Mouse (Mus musculus) lung, embryonic 16.5 days (tissue): Measurements from ENCODE around the gene Stox2. TPM values are rescaled to one million over a fixed set of nuclear protein-coding genes. Genes with fewer than 3 reads are reported as not detected.
A peak's percentile ranks its signal among the peaks of the same experiment; 100 is the strongest.

Experiments
- ATAC-seq: fragments of 200-750 bp; cut with Nextera tagmentation; 2 replicates; pipeline ENCODE4 v1.8.0; 2017; ENCODE audit warnings: low read depth, mild to moderate bottlenecking, moderate library complexity
- H3K27ac ChIP-seq: fragments of 300-500 bp; sonication (generic); 2 replicates; pipeline ENCODE4 v1.5.1; 2014; ENCODE audit warnings: mild to moderate bottlenecking, control low read depth, low read length
- H3K27me3 ChIP-seq: fragments of 300-500 bp; sonication (generic); 2 replicates; pipeline ENCODE4 v1.6.1; 2014; ENCODE audit warnings: low read depth, low read length, mixed read lengths; ENCODE audit not compliant: control insufficient read depth, insufficient read depth
- H3K36me3 ChIP-seq: fragments of 300-500 bp; sonication (generic); 2 replicates; pipeline ENCODE4 v1.6.1; 2014; ENCODE audit warnings: low read length; ENCODE audit not compliant: control insufficient read depth, insufficient read depth
- H3K4me1 ChIP-seq: fragments of 300-500 bp; sonication (generic); replicated peaks from 2 replicates; pipeline ENCODE4 v1.6.1; 2014; ENCODE audit warnings: low read length, mixed read lengths; ENCODE audit not compliant: control insufficient read depth, insufficient read depth
- H3K4me2 ChIP-seq: fragments of 300-500 bp; sonication (generic); 2 replicates; pipeline ENCODE4 v1.6.1; 2014; ENCODE audit warnings: low read depth, low read length, control low read depth
- H3K4me3 ChIP-seq: fragments of 300-500 bp; sonication (generic); 2 replicates; pipeline ENCODE4 v1.5.1; 2014; ENCODE audit warnings: mild to moderate bottlenecking, low read length, control low read depth
- H3K9ac ChIP-seq: fragments of 300-500 bp; sonication (generic); 2 replicates; pipeline ENCODE4 v1.6.1; 2014; ENCODE audit warnings: low read length, control low read depth
- H3K9me3 ChIP-seq: fragments of 300-500 bp; sonication (generic); 2 replicates; pipeline ENCODE4 v1.6.1; 2016; ENCODE audit warnings: low read length; ENCODE audit not compliant: control insufficient read depth
- WGBS: fragments of 180-500 bp; shearing (Covaris S2); extraction: QIAGEN DNeasy Blood & Tissue Kit; methylation state at CpG from one replicate; pipeline ENCODE4 v1.1.7; 2014; 5-methylcytosine and 5-hydroxymethylcytosine counted together
- polyA plus RNA-seq: library from polyadenylated mRNA; unstranded; fragments of >200 nt; fragmentation: Nextera tagmentation; extraction: Ambion mirVana; gene quantifications from 2 replicates; pipeline ENCODE4 v1.2.1, GENCODE M21; 2015

The Stox2 gene
- polyA plus RNA-seq, 1 experiment from 2014 or later: 11.6 TPM

DNA sequence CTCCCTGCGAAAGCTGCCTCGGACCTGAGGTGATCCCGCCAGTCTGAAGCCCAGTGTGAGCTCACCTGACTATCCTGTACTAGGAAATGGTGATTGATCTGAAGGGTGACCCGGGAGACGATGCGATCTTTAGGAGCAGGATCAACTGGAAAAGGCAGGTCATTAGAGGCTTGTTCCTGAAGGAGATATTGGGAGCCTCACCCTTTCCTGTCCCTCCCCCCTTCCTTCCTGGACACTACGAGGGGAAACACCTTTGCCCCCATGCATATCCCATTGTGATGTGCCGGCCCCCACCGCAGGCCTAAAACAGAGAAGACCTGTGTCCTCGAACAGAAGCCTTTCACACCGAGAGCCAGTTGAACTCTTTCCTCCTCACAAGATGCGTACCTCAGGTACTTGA, 58.0 kb downstream of the Stox2 start:
- Histone ChIP-seq H3K27ac (no peak overlapping the region), H3K36me3 (no peaks in the 10 kb centered on the region), H3K4me3 (no peak overlapping the region), H3K4me1 (no peaks in the 10 kb centered on the region; the same call in 1 of the 2 replicates), H3K9ac (no peak overlapping the region), H3K4me2 (no peak overlapping the region), H3K27me3 (no peaks in the 10 kb centered on the region), H3K9me3 (no peaks in the 10 kb centered on the region)
- WGBS: 55% methylated on average over 12 of the region's 12 CpGs
- ATAC-seq: 0 out of 2 replicates have a peak, but pooled peaks have one; percentile 23

DNA sequence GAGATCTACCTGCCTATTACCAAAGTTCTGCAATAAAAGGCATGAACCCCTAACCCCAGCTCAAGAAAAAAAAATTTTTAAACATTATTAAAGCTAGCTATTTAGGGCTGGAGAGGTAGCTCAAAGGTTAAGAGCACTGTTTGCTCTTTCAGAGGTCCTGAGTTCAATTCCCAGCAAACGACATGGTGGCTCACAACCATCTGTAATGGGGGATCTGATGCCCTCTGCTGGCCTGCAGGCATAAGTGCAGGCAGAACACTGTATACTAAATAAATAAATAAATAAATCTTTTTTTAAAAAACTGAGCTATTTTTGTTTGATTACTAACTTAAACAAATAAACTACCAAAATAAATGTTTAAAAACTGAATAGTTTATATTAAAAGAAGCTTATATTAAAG, 60.4 kb downstream of the Stox2 start:
- no peak for ATAC-seq

DNA sequence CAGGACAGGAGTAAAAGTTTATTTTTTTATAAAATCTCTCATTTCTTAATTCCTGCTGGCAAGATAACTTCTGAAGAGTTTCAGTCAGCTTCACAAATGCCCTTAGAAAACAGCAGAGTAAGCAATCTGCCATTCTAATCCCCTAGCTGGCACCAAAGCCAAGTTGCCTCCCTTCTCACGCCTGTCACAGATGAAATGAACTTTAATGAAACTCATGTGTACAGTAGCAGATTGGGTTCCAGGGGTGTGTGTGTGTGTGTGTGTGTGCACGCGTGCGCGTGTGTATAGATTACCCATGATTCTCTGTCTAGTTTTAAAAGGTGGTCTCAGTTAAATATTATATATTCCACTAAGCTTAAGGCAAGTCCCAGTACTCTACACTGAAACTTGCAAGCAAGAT, 62.0 kb downstream of the Stox2 start:
- H3K9me3 ChIP-seq: no peaks in the 10 kb centered on the region
- no peak overlapping the region for H3K4me3 ChIP-seq
- no peak overlapping the region for H3K4me2 ChIP-seq
- H3K36me3 ChIP-seq: no peaks in the 10 kb centered on the region
- H3K27me3 ChIP-seq: no peaks in the 10 kb centered on the region
- 85% methylated on average over 5 of the region's 5 CpGs for WGBS
- no peak overlapping the region for H3K27ac ChIP-seq
- ATAC-seq: no peak
- H3K9ac ChIP-seq: no peak overlapping the region
- peaks cover 10% of the 10 kb centered on the region for H3K4me1 ChIP-seq

More for the DNA sequence above, 60.4 kb downstream of the Stox2 start:
- Histone ChIP-seq H3K27ac (no peak overlapping the region), H3K9me3 (no peaks in the 10 kb centered on the region), H3K4me3 (no peak overlapping the region), H3K4me2 (no peak overlapping the region), H3K9ac (no peak overlapping the region), H3K4me1 (peaks cover 8% of the 10 kb centered on the region), H3K27me3 (no peaks in the 10 kb centered on the region), H3K36me3 (no peaks in the 10 kb centered on the region)
- 69% methylated on average over 1 of the region's 1 CpGs for WGBS

DNA sequence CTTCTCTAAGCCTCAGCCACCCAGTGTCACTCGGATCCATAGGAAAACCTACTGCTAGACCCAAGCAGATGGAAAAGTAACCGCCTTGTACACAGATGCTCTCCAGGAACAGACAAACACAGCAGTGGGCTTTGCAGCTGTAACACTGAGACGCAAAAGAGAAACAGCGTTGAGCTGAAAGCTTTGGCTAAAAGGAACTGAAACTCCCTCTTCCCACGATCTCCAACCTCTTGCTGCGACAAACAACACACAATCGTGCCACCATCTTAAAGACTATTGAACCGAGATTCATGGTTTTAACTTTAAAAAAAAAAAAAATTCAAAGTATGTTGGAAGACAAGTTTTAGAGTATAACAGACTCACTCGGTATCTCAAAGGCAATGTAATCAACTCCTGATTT, 62.5 kb downstream of the Stox2 start:
- Histone ChIP-seq H3K9me3 (no peaks in the 10 kb centered on the region), H3K27me3 (no peaks in the 10 kb centered on the region), H3K4me3 (no peak overlapping the region), H3K36me3 (no peaks in the 10 kb centered on the region), H3K4me1 (peaks cover 10% of the 10 kb centered on the region), H3K4me2 (no peak overlapping the region), H3K27ac (no peak overlapping the region), H3K9ac (no peak overlapping the region)
- 83% methylated on average over 9 of the region's 9 CpGs for WGBS
- no peak for ATAC-seq

DNA sequence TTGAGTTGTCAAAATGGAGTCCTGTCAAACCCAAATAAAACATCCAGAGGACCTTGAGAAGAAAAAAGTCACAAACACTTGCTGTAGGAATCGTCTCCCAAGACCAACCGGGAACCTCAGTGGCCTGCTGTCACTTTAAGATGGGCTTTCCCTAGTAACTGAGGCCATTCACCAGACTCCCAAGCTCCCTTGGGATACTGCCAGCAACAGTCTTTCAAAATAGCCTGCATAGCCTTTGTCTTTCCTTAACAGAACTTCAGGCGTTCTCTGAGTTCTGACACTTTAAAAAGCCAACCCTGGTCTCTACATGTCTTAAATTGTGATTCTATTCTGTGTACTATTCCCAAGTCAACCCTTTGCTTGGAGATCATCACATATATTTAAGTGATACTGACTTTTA, 64.9 kb downstream of the Stox2 start:
- no peak overlapping the region for H3K27ac ChIP-seq
- H3K4me2 ChIP-seq: no peak overlapping the region
- no peaks in the 10 kb centered on the region for H3K36me3 ChIP-seq
- H3K9me3 ChIP-seq: no peaks in the 10 kb centered on the region
- H3K9ac ChIP-seq: no peak overlapping the region
- H3K27me3 ChIP-seq: no peaks in the 10 kb centered on the region
- 29% methylated on average over 3 of the region's 3 CpGs for WGBS
- peak; percentile 58; the same call in 1 of the 2 replicates for ATAC-seq
- H3K4me3 ChIP-seq: no peak overlapping the region
- peaks cover 10% of the 10 kb centered on the region for H3K4me1 ChIP-seq

DNA sequence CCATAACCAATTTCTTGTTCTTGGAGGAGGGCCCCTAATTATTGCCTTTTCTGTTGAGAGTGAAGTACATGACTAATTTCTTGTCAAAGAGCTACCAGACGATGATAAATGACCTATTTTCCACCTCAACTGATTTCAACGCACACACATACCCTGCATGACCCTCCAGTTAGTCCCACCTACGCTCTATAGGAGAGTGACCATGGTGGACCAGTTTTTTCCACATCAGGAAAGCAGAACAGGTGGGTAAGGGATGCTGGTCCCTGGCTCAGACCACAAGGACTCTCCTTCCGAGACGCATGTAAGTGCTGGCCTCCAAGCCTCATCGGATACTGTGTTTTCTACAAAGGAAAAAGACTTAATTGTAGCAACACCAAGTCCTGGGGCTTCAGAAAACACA, 65.4 kb downstream of the Stox2 start:
- WGBS: 70% methylated on average over 6 of the region's 6 CpGs
- H3K9me3 ChIP-seq: no peaks in the 10 kb centered on the region
- peaks cover 10% of the 10 kb centered on the region for H3K4me1 ChIP-seq
- H3K27ac ChIP-seq: no peak overlapping the region
- H3K9ac ChIP-seq: no peak overlapping the region
- no peak overlapping the region for H3K4me2 ChIP-seq
- no peaks in the 10 kb centered on the region for H3K27me3 ChIP-seq
- no peaks in the 10 kb centered on the region for H3K36me3 ChIP-seq
- H3K4me3 ChIP-seq: no peak overlapping the region
- no peak for ATAC-seq

DNA sequence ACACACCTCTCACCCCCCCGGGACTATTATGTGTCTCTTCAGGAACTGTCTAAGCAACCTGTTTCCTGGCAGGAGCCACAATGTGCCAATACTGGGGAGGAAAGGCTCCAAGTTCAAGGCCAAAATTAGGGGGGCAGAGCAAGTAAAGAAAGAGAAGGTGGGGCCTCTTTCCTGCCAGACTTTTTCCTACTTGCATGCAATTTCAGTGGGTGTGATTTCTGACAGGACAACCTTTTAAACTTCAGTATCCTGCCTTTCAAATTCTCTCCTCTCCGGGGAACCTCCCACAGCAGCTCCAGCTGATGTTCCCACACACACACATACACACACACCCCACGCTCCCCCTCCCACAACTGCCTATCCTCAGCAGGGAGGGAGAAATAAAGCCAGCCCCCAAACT, 66.1 kb downstream of the Stox2 start:
- Histone ChIP-seq H3K27ac (no peak overlapping the region), H3K27me3 (no peaks in the 10 kb centered on the region), H3K4me3 (no peak overlapping the region), H3K4me2 (no peak overlapping the region), H3K4me1 (peaks cover 10% of the 10 kb centered on the region), H3K9ac (no peak overlapping the region), H3K9me3 (no peaks in the 10 kb centered on the region), H3K36me3 (no peaks in the 10 kb centered on the region)
- 43% methylated on average over 3 of the region's 3 CpGs for WGBS
- peak; percentile 69 for ATAC-seq

DNA sequence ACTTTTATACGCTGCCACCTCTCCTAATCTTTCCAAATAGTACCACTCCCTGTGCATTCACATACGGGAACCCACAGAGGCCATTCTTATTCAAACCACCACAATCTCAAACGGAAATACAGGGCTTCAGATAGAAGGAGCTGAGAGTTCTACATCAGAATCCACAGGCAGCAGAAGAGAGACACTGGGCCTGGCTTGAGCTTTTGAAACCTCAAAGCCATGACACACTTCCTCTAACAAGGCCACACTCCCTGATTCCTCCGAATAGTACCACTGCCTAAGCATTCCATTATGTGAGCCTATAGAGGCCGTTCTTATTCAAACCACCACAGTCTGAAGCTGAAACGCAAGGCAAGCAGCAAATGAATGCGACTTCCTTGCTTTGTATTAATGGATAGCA, 69.5 kb downstream of the Stox2 start:
- Histone ChIP-seq H3K36me3 (no peaks in the 10 kb centered on the region), H3K9me3 (no peaks in the 10 kb centered on the region), H3K27me3 (no peaks in the 10 kb centered on the region), H3K27ac (no peak overlapping the region), H3K4me3 (no peak overlapping the region), H3K4me1 (peaks cover 8% of the 10 kb centered on the region), H3K4me2 (no peak overlapping the region), H3K9ac (no peak overlapping the region)
- 94% methylated on average over 7 of the region's 7 CpGs for WGBS
- no peak for ATAC-seq

DNA sequence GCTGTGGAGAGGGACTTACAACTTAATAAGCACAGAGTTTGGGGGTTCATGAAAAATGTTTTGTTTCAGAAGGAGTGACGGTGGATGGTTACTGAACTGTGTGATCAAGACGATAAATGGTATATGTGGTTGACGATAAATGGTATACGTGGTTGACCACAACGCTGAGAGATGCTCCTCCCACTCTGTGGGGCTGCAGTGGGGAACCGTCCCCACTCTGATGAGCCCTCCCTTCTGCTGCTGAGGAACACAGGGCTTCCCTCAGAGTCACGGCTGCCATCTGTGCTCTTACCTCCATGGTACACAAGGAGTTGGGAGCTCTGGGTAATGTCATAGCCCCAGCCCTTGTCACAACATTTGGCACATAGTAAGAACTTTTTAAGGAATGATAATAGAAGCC, 72.4 kb downstream of the Stox2 start:
- Histone ChIP-seq H3K4me3 (no peak overlapping the region), H3K9me3 (no peaks in the 10 kb centered on the region), H3K4me2 (no peak overlapping the region), H3K9ac (no peak overlapping the region), H3K4me1 (peaks cover 5% of the 10 kb centered on the region; the same call in 1 of the 2 replicates), H3K36me3 (no peaks in the 10 kb centered on the region), H3K27ac (no peak overlapping the region), H3K27me3 (no peaks in the 10 kb centered on the region)
- WGBS: 91% methylated on average over 7 of the region's 7 CpGs
- ATAC-seq: no peak

DNA sequence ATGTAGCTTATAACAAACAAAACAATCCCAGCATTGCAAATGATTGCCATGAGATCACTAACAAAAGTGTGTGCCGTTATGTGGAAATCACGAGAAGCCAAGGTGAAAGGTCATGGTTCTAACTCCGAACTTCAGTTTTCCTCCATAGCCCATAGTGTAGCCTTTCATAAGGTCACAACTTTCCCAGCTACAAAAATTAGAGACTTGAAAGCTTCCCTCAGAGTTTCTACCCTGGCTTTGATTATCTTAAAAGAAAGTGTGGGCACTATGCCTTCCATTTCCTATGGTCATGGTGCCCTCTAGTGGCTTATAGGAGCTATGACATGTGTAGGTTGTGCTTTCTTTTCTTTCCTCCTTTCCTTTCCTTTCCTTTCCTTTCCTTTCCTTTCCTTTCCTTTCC, 74.6 kb downstream of the Stox2 start:
- 0 out of 2 replicates have a peak, but pooled peaks have one; percentile 44 for ATAC-seq
- Histone ChIP-seq H3K4me1 (peaks cover 5% of the 10 kb centered on the region; the same call in 1 of the 2 replicates), H3K27ac (no peak overlapping the region), H3K9ac (no peak overlapping the region), H3K4me3 (no peak overlapping the region), H3K9me3 (no peaks in the 10 kb centered on the region), H3K4me2 (no peak overlapping the region), H3K36me3 (no peaks in the 10 kb centered on the region), H3K27me3 (no peaks in the 10 kb centered on the region)
- WGBS: 53% methylated on average over 3 of the region's 3 CpGs
